Mouse (Mus musculus) stomach, embryonic 16.5 days (tissue): ENCODE measurements around the gene Rab4b. TPM values are rescaled to one million over a fixed set of nuclear protein-coding genes. Genes with fewer than 3 reads are reported as not detected.
A peak's percentile ranks its signal among the peaks of the same experiment; 100 is the strongest.

Source experiments
- ATAC-seq: fragments of 200-750 bp; cut with Nextera tagmentation; 2 replicates; pipeline ENCODE4 v1.8.0; 2017; ENCODE audit warnings: moderate number of reproducible peaks, moderate TSS enrichment; ENCODE audit not compliant: insufficient read depth, low FRiP score
- H3K27ac ChIP-seq: fragments of 300-500 bp; sonication (generic); 2 replicates; pipeline ENCODE4 v1.5.1; 2014; ENCODE audit warnings: low read length
- H3K27me3 ChIP-seq: fragments of 300-500 bp; sonication (generic); 2 replicates; pipeline ENCODE4 v1.6.1; 2014; ENCODE audit warnings: low read length, control low read depth, mixed read lengths; ENCODE audit not compliant: control insufficient read depth, insufficient read depth
- H3K36me3 ChIP-seq: fragments of 300-500 bp; sonication (generic); 2 replicates; pipeline ENCODE4 v1.6.1; 2014; ENCODE audit warnings: low read length; ENCODE audit not compliant: control insufficient read depth, insufficient read depth
- H3K4me1 ChIP-seq: fragments of 300-500 bp; sonication (generic); 2 replicates; pipeline ENCODE4 v1.6.1; 2014; ENCODE audit warnings: low read length, control low read depth, mixed read lengths; ENCODE audit not compliant: control insufficient read depth, insufficient read depth
- H3K4me2 ChIP-seq: fragments of 300-500 bp; sonication (generic); 2 replicates; pipeline ENCODE4 v1.6.1; 2014; ENCODE audit warnings: low read depth, low read length, mixed read lengths
- H3K4me3 ChIP-seq: fragments of 300-500 bp; sonication (generic); replicated peaks from 2 replicates; pipeline ENCODE4 v1.5.1; 2014; ENCODE audit warnings: mild to moderate bottlenecking, low read length
- H3K9ac ChIP-seq: fragments of 300-500 bp; sonication (generic); 2 replicates; pipeline ENCODE4 v1.6.1; 2014; ENCODE audit warnings: low read length
- H3K9me3 ChIP-seq: fragments of 300-500 bp; sonication (generic); replicated peaks from 2 replicates; pipeline ENCODE4 v1.6.1; 2016; ENCODE audit warnings: low read length, control low read depth; ENCODE audit not compliant: control insufficient read depth
- WGBS: fragments of 180-500 bp; shearing (Covaris S2); extraction: QIAGEN DNeasy Blood & Tissue Kit; methylation state at CpG from one replicate; pipeline ENCODE4 v1.1.7; 2014; 5-methylcytosine and 5-hydroxymethylcytosine counted together
- polyA plus RNA-seq: library from polyadenylated mRNA; unstranded; fragments of >200 nt; fragmentation: Nextera tagmentation; extraction: Ambion mirVana; gene quantifications from 2 replicates; pipeline ENCODE4 v1.2.1, GENCODE M21; 2015

The Rab4b gene
- polyA plus RNA-seq, 1 experiment from 2014 or later: 68.9 TPM

DNA sequence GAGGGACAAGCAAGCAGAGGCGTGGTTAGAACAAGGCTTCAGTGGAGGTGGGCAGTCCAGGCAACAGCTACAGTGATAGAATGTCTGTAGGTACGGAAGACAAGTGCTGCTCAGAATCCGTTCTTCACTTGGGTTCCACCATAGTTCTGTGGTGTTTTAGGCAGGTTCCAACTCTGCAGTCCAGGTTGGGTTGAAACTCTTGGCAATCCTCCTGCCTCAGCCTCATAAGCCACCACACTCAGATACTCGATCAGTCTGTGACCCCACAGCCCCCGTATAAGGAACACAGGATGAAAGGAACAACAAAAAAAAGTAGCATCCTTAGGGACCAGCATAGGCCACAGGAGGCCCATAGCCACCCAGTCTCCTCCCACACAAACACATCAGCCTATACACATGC lies 13.7 kb upstream of the Rab4b start:
- 93% methylated on average over 5 of the region's 5 CpGs for WGBS
- Histone ChIP-seq H3K36me3 (peaks cover 49% of the 10 kb centered on the region), H3K9me3 (no peaks in the 10 kb centered on the region), H3K4me1 (peaks cover 8% of the 10 kb centered on the region), H3K4me3 (no peak overlapping the region), H3K27ac (no peak overlapping the region), H3K4me2 (no peak overlapping the region), H3K27me3 (no peaks in the 10 kb centered on the region), H3K9ac (no peak overlapping the region)
- no peak for ATAC-seq

DNA sequence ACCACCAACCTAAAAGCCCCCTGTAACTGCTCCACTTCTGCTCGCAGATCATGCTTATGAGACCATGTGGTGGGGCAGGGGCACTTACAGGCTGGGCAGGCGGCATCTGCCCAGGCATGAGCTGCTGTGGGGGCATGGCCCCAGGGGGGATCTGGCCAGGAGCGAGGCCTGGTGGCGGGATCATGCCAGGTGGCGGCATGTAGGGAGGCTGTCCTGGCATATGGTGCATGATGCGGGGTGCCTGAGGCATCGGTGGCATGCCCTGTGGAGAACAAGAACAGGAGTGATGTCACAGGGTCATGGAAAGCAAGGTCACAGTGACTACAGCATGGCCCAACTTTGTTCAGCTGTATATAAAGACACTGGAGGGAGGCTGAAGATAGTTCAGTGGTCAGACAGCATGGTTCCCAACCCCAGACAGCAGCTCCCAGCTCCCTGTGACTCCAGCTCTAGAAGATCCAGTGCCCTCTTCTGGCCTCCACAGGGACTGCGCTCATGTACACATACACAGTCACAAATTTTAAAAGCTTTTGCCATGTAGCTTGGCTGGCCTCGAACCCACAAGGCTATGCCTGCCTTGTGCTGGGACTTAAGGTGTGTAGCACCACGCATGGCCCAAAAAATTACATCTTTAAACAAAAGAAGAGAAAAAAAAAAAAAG lies 10.7 kb upstream of the Rab4b start:
- no peak for ATAC-seq
- Histone ChIP-seq H3K4me3 (no peak overlapping the region), H3K4me1 (peaks cover 1% of the 10 kb centered on the region), H3K36me3 (peaks cover 70% of the 10 kb centered on the region), H3K27me3 (no peaks in the 10 kb centered on the region), H3K27ac (no peak overlapping the region), H3K4me2 (no peak overlapping the region), H3K9me3 (no peaks in the 10 kb centered on the region), H3K9ac (no peak overlapping the region)
- WGBS: 97% methylated on average over 10 of the region's 10 CpGs

DNA sequence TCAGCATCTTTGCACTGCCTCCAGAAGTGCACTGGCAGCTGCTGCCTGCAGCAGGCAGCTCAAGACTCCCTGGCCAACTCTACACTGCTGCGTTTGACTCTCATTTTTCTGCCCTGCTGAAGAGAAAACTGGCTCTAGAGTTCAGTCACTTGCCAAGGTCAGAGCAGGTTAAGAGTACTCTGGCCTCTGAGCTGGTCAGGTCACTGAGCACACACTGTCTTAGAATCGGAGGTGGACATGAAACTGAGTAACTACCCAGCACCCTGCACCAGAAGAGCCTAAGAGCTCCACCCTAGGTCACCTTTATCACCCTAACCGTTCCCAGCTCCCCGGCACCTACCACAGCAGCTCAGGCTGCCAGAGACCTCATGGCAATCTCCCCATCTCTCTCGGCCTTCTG lies 7.3 kb upstream of the Rab4b start:
- no peak for ATAC-seq
- H3K9me3 ChIP-seq: no peaks in the 10 kb centered on the region
- H3K4me1 ChIP-seq: no peaks in the 10 kb centered on the region
- 89% methylated on average over 5 of the region's 5 CpGs for WGBS
- no peak overlapping the region for H3K4me2 ChIP-seq
- H3K27me3 ChIP-seq: no peaks in the 10 kb centered on the region
- peaks cover 56% of the 10 kb centered on the region for H3K36me3 ChIP-seq
- H3K4me3 ChIP-seq: no peak overlapping the region
- H3K27ac ChIP-seq: no peak overlapping the region
- no peak overlapping the region for H3K9ac ChIP-seq

DNA sequence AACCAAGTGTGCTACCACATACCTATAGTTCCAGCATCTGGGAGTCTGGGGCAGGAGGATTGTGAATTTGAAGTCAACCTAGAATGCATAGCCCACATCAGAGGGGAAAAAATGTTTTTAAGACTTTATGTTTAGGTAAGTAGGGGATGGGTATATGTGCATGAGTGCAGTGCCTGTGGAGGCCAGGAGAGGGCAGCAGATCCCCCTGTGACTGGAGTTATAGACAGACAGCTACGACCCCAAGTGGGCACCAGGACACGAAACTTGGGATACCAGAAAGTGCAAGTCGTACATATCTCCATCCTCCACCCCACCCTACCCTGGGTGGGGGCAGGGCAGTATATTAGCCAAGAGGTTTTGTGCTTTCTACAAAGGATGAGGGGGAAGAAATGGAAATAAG lies 6.3 kb upstream of the Rab4b start:
- Histone ChIP-seq H3K36me3 (peaks cover 45% of the 10 kb centered on the region), H3K4me3 (no peak overlapping the region), H3K9me3 (no peaks in the 10 kb centered on the region), H3K27me3 (no peaks in the 10 kb centered on the region), H3K4me2 (no peak overlapping the region), H3K4me1 (no peaks in the 10 kb centered on the region), H3K27ac (no peak overlapping the region), H3K9ac (no peak overlapping the region)
- ATAC-seq: no peak
- WGBS: 73% methylated on average over 3 of the region's 3 CpGs

DNA sequence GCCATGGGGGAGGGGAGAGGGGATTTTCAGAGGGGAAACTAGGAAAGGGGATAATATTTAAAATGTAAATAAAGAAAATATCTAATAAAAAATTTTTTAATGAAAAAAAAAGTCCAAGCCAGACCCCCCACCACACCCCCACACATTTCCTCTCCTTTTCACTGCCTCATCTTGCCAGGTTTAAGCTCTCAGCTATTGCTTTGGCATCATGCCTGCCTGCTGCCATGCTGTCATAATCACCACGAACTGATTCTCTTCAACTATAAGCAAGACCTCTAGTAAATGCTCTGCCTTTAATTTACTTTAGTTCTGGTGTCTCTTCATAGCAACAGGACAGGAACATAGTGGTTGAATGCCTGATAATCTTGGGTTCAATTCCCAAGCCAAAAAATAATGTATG lies 3.8 kb upstream of the Rab4b start:
- Histone ChIP-seq H3K27ac (no peak overlapping the region), H3K27me3 (no peaks in the 10 kb centered on the region), H3K9me3 (no peaks in the 10 kb centered on the region), H3K9ac (no peak overlapping the region), H3K4me2 (no peak overlapping the region), H3K4me1 (peaks cover 11% of the 10 kb centered on the region), H3K4me3 (no peak overlapping the region), H3K36me3 (peaks cover 24% of the 10 kb centered on the region)
- no peak for ATAC-seq
- WGBS: 66% methylated on average over 1 of the region's 1 CpGs

DNA sequence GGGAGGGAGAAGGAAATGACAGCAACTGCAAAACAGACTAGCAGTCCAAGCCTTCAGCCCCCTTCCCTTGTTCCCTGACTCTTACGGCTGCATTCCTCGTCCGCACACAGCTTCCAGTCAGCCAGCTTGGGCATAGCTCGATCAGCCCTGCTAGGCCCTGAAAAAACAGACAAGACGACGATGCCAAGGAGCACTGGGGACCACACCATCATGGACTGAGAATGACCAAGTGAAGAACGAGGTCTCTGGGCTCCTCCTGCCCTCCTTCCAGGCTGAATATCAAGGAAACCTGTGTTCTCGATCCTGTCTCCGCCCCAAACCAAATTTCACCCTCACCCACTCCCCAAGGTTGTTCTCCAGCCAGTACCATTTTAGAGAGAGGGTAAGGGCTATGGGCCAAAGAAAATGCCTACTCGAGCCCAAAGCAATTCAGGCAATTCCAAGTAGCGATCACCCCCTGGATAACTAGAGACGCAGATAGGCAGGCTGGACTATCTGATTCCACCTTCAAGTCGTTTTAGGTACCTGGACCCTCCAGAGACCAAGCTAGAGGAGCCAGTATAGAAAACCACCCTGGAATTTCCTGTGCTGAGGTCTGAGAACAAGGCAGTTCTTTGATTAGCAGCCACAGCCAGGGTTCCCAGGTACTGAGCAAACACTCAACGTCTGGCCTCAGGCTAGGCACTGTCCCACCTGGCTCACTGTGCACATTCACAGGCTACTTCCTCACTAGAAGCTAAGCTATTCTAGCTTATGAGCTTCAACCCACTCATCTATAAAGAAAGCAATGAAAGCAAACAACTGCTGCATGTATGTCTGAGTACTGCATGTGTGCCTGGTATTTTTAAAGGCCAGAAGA lies 2.4 kb upstream of the Rab4b start, which contains the start of the genes Gm21983 and Mia:
Gm21983 (minus strand) TSS at position 250 of the 859 bp plus-strand sequence.
Mia (minus strand) TSS at position 321 of the 859 bp plus-strand sequence.
- Histone ChIP-seq H3K9ac (no peak within 1 kb of the TSS), H3K27ac (peak within 1 kb of the TSS; percentile 97), H3K36me3 (peaks cover 18% of the 10 kb centered on the region), H3K4me3 (no peak within 1 kb of the TSS), H3K4me1 (peaks cover 11% of the 10 kb centered on the region), H3K9me3 (no peaks in the 10 kb centered on the region), H3K27me3 (no peaks in the 10 kb centered on the region), H3K4me2 (no peak within 1 kb of the TSS)
- 64% methylated on average over 14 of the region's 14 CpGs for WGBS
- no peak for ATAC-seq

DNA sequence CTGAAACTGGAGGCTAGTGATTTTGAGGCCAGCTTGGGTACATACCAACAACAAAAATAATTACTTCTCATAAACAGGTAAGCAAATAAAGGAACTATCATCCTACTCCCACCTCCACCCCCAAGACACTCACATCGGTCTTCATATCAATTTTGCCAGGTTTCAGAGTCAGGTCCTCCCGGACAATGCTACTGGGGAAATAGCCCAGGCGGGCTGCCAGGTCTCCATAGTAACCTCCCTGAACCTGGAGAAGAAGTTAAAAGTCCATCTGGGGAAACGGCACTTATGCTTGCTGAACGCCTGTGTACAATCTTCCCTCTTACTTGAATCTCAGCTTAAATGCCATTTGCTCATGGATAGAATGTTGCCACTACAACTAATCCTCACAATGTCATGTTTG lies 1.3 kb upstream of the Rab4b start:
- H3K9me3 ChIP-seq: no peaks in the 10 kb centered on the region
- no peak for ATAC-seq
- H3K36me3 ChIP-seq: peaks cover 8% of the 10 kb centered on the region
- H3K27me3 ChIP-seq: no peaks in the 10 kb centered on the region
- peak overlapping the region; percentile 97; the same call in 1 of the 2 replicates for H3K27ac ChIP-seq
- no peak overlapping the region for H3K9ac ChIP-seq
- WGBS: 52% methylated on average over 5 of the region's 5 CpGs
- H3K4me3 ChIP-seq: no peak overlapping the region
- peaks cover 11% of the 10 kb centered on the region for H3K4me1 ChIP-seq
- H3K4me2 ChIP-seq: no peak overlapping the region

DNA sequence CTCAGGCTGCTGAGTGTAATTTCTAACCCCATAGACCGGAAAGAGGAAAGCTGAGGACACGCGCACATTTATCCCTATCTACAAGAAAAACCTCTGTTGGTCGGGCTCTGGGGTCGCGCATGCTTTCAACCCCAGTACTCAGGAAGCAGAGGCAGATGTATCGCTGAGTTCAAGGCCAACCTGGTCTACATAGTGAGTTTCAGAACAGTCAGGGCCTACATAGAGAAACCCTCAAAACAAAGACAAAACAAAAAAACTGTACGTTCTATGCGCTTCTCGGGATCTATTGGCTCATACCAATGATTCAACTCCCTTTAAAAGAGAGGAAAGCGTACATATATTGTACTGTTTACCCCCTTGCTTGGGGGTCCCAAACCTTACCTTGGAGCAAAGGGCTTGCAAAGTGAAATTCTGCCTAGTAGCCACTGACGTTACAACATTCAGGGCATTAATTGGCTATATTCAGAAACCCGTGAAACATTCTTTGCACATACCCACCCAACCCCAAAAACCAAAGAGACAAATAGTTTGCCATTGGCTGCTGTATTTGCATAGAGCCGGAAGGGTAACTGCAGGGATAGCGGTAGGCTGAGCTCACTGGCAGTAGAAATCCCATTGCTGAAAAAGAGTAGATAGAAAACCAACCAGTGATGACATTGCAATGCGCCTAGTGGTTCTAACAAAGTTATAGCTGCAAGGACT lies 672 bp upstream of the Rab4b start:
- H3K9ac ChIP-seq: peak overlapping the region; percentile 65
- peak overlapping the region; percentile 91 for H3K4me3 ChIP-seq

DNA sequence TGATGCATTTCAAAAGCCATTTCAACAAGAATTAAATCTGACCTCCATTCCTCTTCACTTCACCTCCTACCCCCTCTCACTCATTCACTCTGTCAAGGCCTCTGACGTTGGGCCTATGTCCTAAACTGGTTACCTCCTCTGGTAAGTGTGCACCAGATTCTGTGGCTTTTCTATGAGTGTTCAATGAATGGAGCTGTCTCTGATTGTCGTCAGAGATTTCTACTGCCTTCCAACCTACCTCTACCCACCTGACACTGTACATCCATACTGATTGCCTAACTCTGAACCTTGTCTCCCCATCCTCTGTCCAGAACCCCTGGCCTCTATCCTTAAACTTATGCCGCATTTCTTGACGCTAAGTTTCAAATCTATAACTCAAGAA lies 763 bp downstream of the Rab4b start:
- ATAC-seq: no peak
- Histone ChIP-seq H3K36me3 (peaks cover 3% of the 10 kb centered on the region; the same call in 1 of the 2 replicates), H3K4me3 (peak overlapping the region; percentile 91), H3K4me1 (peaks cover 11% of the 10 kb centered on the region), H3K4me2 (peak overlapping the region; percentile 63), H3K27me3 (no peaks in the 10 kb centered on the region), H3K27ac (peak overlapping the region; percentile 97), H3K9me3 (no peaks in the 10 kb centered on the region), H3K9ac (peak overlapping the region; percentile 85)
- 14% methylated on average over 4 of the region's 4 CpGs for WGBS

More for the DNA sequence above, 672 bp upstream of the Rab4b start:
- no peak for ATAC-seq
- H3K4me1 ChIP-seq: peaks cover 11% of the 10 kb centered on the region
- peaks cover 3% of the 10 kb centered on the region for H3K36me3 ChIP-seq
- H3K27me3 ChIP-seq: no peaks in the 10 kb centered on the region
- 42% methylated on average over 16 of the region's 16 CpGs for WGBS
- H3K9me3 ChIP-seq: no peaks in the 10 kb centered on the region
- peak overlapping the region; percentile 97 for H3K27ac ChIP-seq
- H3K4me2 ChIP-seq: peak overlapping the region; percentile 58
